Mouse (Mus musculus): Measurements from ENCODE around the gene Olfr461. TPM values are rescaled to one million over a fixed set of nuclear protein-coding genes. Genes with fewer than 3 reads are reported as not detected.
"Not testable (repeated sequence)": the region's sequence is repeated elsewhere in the genome, so short reads cannot be mapped to it uniquely, and the experiment has no call there.

The Olfr461 gene
- 0.03 and 0.12 TPM in 2 replicates for polyA plus RNA-seq (2015; fragmentation: Nextera tagmentation; extraction: Ambion mirVana)

- no peak within 1 kb of the TSS for H3K4me3 ChIP-seq (replicated peaks; ENCODE audit: low read depth, low read length)
- no peaks in the 10 kb centered on the region for H3K9me3 ChIP-seq (replicated peaks; ENCODE audit: low read length)
- H3K4me2 ChIP-seq (ENCODE audit: low read length) = no peak within 1 kb of the TSS
- no peaks in the 10 kb centered on the region for H3K36me3 ChIP-seq (ENCODE audit: insufficient read depth, low read length)
- no peak within 1 kb of the TSS for H3K27ac ChIP-seq
- ATAC-seq (replicated peaks; ENCODE audit: low FRiP score, low read depth) (no peak), DNase-seq (ENCODE audit: low spot score) (no peak)
- no peaks in the 10 kb centered on the region for H3K27me3 ChIP-seq (ENCODE audit: insufficient read depth, low read length)
- no peaks in the 10 kb centered on the region for H3K4me1 ChIP-seq (replicated peaks; ENCODE audit: insufficient read depth, low read length)
- no peak for TF ChIP-seq CTCF (IDR thresholded peaks at IDR 0.05; ENCODE audit: low read depth)
- 80% methylated on average over 2 of the region's 2 CpGs for WGBS
- no peak within 1 kb of the TSS for H3K9ac ChIP-seq (ENCODE audit: low read depth, low read length)
Observed at GRCm38 (mm10) chr6:40554950-40555349, at the start of gene Olfr461. TSS of gene Olfr461 (minus strand) at chr6:40555050.

DNA sequence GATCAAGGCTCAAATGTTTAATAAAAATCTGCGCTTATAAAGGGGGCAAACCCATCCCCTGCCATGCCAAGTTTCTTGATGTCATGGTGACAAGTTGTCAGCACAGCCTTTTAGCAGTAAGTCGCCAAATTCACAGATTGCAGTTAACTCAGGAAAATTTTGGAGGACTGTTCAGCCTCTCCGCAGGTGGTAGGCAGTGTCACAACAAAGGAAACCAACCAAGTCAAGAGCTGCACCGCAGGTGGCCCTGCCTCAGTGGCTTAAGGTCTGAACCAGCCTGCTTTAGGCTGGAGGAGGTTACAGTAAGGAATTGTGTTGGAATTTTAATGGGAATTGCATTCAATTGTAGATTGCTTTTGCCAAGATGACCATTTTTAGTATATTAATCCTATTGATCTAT, 43.7 kb upstream of the Olfr461 start:
- not testable (repeated sequence) for H3K9me3 ChIP-seq (replicated peaks; ENCODE audit: low read length); H3K27me3 ChIP-seq (ENCODE audit: insufficient read depth, low read length); H3K4me1 ChIP-seq (replicated peaks; ENCODE audit: insufficient read depth, low read length); H3K4me3 ChIP-seq (replicated peaks; ENCODE audit: low read depth, low read length); H3K9ac ChIP-seq (ENCODE audit: low read depth, low read length); H3K27ac ChIP-seq; ATAC-seq (replicated peaks; ENCODE audit: low FRiP score, low read depth); H3K4me2 ChIP-seq (ENCODE audit: low read length); DNase-seq (ENCODE audit: low spot score); H3K36me3 ChIP-seq (ENCODE audit: insufficient read depth, low read length)
- 40% methylated on average over 4 of the region's 4 CpGs for WGBS

- no peak for TF ChIP-seq CTCF (IDR thresholded peaks at IDR 0.05; ENCODE audit: low read depth)
- H3K4me1 ChIP-seq (replicated peaks; ENCODE audit: insufficient read depth, low read length) = no peaks in the 10 kb centered on the region
- no peaks in the 10 kb centered on the region for H3K36me3 ChIP-seq (ENCODE audit: insufficient read depth, low read length)
- H3K4me2 ChIP-seq (ENCODE audit: low read length) = no peak overlapping the region
- H3K9ac ChIP-seq (ENCODE audit: low read depth, low read length) = no peak overlapping the region
- no peak overlapping the region for H3K4me3 ChIP-seq (replicated peaks; ENCODE audit: low read depth, low read length)
- no peaks in the 10 kb centered on the region for H3K9me3 ChIP-seq (replicated peaks; ENCODE audit: low read length)
- ATAC-seq (replicated peaks; ENCODE audit: low FRiP score, low read depth) = no peak
- no peak overlapping the region for H3K27ac ChIP-seq
- no peak for DNase-seq (ENCODE audit: low spot score)
- whole genome bisulfite sequencing = 65% methylated on average over 3 of the region's 3 CpGs
- H3K27me3 ChIP-seq (ENCODE audit: insufficient read depth, low read length) = no peaks in the 10 kb centered on the region
Observed at GRCm38 (mm10) chr6:40594804-40595550, 40.1 kb upstream of the Olfr461 start.

GRCm38 (mm10) chr6:40588346-40588745, 33.5 kb upstream of the Olfr461 start:
- Histone ChIP-seq H3K4me2 (ENCODE audit: low read length) (no peak overlapping the region), H3K9me3 (replicated peaks; ENCODE audit: low read length) (no peaks in the 10 kb centered on the region), H3K9ac (ENCODE audit: low read depth, low read length) (no peak overlapping the region), H3K4me3 (replicated peaks; ENCODE audit: low read depth, low read length) (no peak overlapping the region), H3K27ac (no peak overlapping the region), H3K4me1 (replicated peaks; ENCODE audit: insufficient read depth, low read length) (no peaks in the 10 kb centered on the region), H3K36me3 (ENCODE audit: insufficient read depth, low read length) (no peaks in the 10 kb centered on the region), H3K27me3 (ENCODE audit: insufficient read depth, low read length) (no peaks in the 10 kb centered on the region)
- WGBS = 91% methylated on average over 2 of the region's 2 CpGs
- TF ChIP-seq CTCF (IDR thresholded peaks at IDR 0.05; ENCODE audit: low read depth) = no peak
- DNase-seq (ENCODE audit: low spot score) = no peak
- ATAC-seq (replicated peaks; ENCODE audit: low FRiP score, low read depth) = no peak

DNA sequence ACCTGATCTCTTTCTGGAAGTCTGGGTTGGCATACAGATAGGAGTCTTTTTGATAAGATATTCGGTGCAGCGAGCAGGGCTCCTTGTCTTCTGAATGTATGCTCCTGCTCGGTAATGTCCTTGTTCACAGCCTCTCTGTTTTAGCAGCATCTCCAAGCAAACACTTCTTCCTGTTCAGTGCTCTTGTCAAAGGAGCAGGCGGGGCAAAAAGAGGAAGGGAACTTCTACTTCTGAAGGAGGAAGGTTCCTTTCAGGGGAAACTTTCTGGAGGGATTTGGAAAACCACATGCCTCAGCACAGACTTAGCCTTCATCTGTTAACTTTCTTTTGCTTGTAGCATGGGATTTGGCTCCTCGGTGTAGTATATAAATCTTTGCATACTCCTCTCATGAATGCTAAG, 30.8 kb upstream of the Olfr461 start, which contains the start of gene Clec5a:
Clec5a (minus strand) TSS at position 177 of the 400 bp plus-strand sequence.
- no peaks in the 10 kb centered on the region for H3K36me3 ChIP-seq (ENCODE audit: insufficient read depth, low read length)
- 75% methylated on average over 5 of the region's 5 CpGs for WGBS
- no peak within 1 kb of the TSS for H3K4me3 ChIP-seq (replicated peaks; ENCODE audit: low read depth, low read length)
- no peak within 1 kb of the TSS for H3K9ac ChIP-seq (ENCODE audit: low read depth, low read length)
- H3K27ac ChIP-seq = no peak within 1 kb of the TSS
- no peaks in the 10 kb centered on the region for H3K27me3 ChIP-seq (ENCODE audit: insufficient read depth, low read length)
- H3K4me2 ChIP-seq (ENCODE audit: low read length) = no peak within 1 kb of the TSS
- ATAC-seq (replicated peaks; ENCODE audit: low FRiP score, low read depth) = no peak
- DNase-seq (ENCODE audit: low spot score) = no peak
- no peaks in the 10 kb centered on the region for H3K9me3 ChIP-seq (replicated peaks; ENCODE audit: low read length)
- no peaks in the 10 kb centered on the region for H3K4me1 ChIP-seq (replicated peaks; ENCODE audit: insufficient read depth, low read length)
- TF ChIP-seq CTCF (IDR thresholded peaks at IDR 0.05; ENCODE audit: low read depth) = no peak

- Histone ChIP-seq H3K9me3 (replicated peaks; ENCODE audit: low read length) (no peaks in the 10 kb centered on the region), H3K27me3 (ENCODE audit: insufficient read depth, low read length) (no peaks in the 10 kb centered on the region), H3K27ac (no peak overlapping the region), H3K4me1 (replicated peaks; ENCODE audit: insufficient read depth, low read length) (no peaks in the 10 kb centered on the region), H3K4me2 (ENCODE audit: low read length) (no peak overlapping the region), H3K9ac (ENCODE audit: low read depth, low read length) (no peak overlapping the region), H3K4me3 (replicated peaks; ENCODE audit: low read depth, low read length) (no peak overlapping the region), H3K36me3 (ENCODE audit: insufficient read depth, low read length) (no peaks in the 10 kb centered on the region)
- TF ChIP-seq CTCF (IDR thresholded peaks at IDR 0.05; ENCODE audit: low read depth) = no peak
- DNase-seq (ENCODE audit: low spot score) (no peak), ATAC-seq (replicated peaks; ENCODE audit: low FRiP score, low read depth) (no peak)
- 81% methylated on average over 6 of the region's 6 CpGs for WGBS
Observed at GRCm38 (mm10) chr6:40584336-40584735, 29.5 kb upstream of the Olfr461 start.

Measured in kidney, postnatal 0 days (tissue).